Comparison of ENCODE assay signal across 10 mouse cellular contexts in the genomic region with DNA sequence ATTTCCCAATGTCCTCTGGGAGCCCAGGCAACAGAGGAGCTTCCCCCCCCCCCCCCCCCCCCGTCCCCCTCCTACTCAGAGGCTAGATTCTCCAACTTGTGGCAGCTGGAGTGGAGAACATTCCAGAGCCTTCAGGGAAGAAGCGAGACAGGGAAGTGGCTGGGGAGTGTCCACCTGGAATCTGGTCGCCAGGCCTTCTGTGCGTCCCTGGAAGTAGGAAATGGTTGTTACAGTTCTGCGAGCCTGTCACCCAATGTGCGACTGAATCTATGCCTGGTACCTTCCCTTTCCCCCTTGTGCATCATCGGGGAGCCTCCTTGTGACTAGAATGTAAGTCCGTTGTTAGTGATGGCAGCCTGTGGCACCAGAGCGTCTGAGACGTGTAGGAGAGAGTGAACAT. TPM values are rescaled to one million over a fixed set of nuclear protein-coding genes. Genes with fewer than 3 reads are reported as not detected.
DNase-seq lines count a peak whose midpoint lies in the region; ATAC-seq lines count a peak whose summit lies in the region.
"Had no signal": no experiment of that assay in that cellular context is flagged by ENCODE, and none has a peak within 500 bp of the region (broad histone marks: within the 10 kb centered on the region; RNA-seq: fewer than 3 reads in every experiment).

No protein-coding gene starts in this region.

- no peaks in the 10 kb centered on the region for H3K9me3 ChIP-seq in embryonic facial prominence, embryonic 10.5 days
- H3K9me3 ChIP-seq in intestine, embryonic 15.5 days: no peaks in the 10 kb centered on the region
- no peaks in the 10 kb centered on the region for H3K9me3 ChIP-seq in forebrain, embryonic 15.5 days
- H3K9me3 ChIP-seq: limb, embryonic 12.5 days had no signal

- H3K4me3 ChIP-seq in embryonic facial prominence, embryonic 10.5 days: 0 out of 2 replicates have a peak overlapping the region, but pooled peaks have one; percentile 3
- H3K4me3 ChIP-seq in intestine, embryonic 15.5 days (replicated peaks): 0 out of 2 replicates have a peak overlapping the region, but pooled peaks have one; percentile 9
- no peak overlapping the region for H3K4me3 ChIP-seq in forebrain, embryonic 15.5 days
- H3K4me3 ChIP-seq: limb, embryonic 12.5 days had no signal

- H3K27ac ChIP-seq in embryonic facial prominence, embryonic 10.5 days (replicated peaks): no peak overlapping the region
- 0 out of 2 replicates have a peak overlapping the region, but pooled peaks have one; percentile 9 for H3K27ac ChIP-seq in intestine, embryonic 15.5 days
- H3K27ac ChIP-seq in forebrain, embryonic 15.5 days (replicated peaks): no peak overlapping the region
- H3K27ac ChIP-seq: limb, embryonic 12.5 days had no signal

- ATAC-seq in intestine, embryonic 15.5 days: no peak
- ATAC-seq in monocyte, adult 5-6 weeks (replicated peaks; ENCODE audit: insufficient number of reproducible peaks, low FRiP score, low TSS enrichment, poor library complexity, severe bottlenecking): no peak
- ATAC-seq in forebrain, embryonic 15.5 days (replicated peaks): no peak

- H3K36me3 ChIP-seq in embryonic facial prominence, embryonic 10.5 days (replicated peaks): peaks cover 4% of the 10 kb centered on the region
- H3K36me3 ChIP-seq in intestine, embryonic 15.5 days: no peaks in the 10 kb centered on the region
- no peaks in the 10 kb centered on the region for H3K36me3 ChIP-seq in forebrain, embryonic 15.5 days

- no peak overlapping the region for H3K9ac ChIP-seq in intestine, embryonic 15.5 days
- no peak overlapping the region for H3K9ac ChIP-seq in forebrain, embryonic 15.5 days (replicated peaks)
- H3K9ac ChIP-seq: limb, embryonic 12.5 days had no signal

- peak overlapping the region; percentile 22; the same call in 1 of the 2 replicates for H3K4me2 ChIP-seq in intestine, embryonic 15.5 days (replicated peaks)
- H3K4me2 ChIP-seq in forebrain, embryonic 15.5 days (replicated peaks): no peak overlapping the region
- H3K4me2 ChIP-seq: limb, embryonic 12.5 days had no signal

- peaks cover 10% of the 10 kb centered on the region; the same call in 1 of the 2 replicates for H3K4me1 ChIP-seq in embryonic facial prominence, embryonic 10.5 days
- 0 out of 2 replicates have a peak, but pooled peaks cover 2% of the 10 kb centered on the region for H3K4me1 ChIP-seq in intestine, embryonic 15.5 days (replicated peaks)
- peaks cover 14% of the 10 kb centered on the region for H3K4me1 ChIP-seq in forebrain, embryonic 15.5 days

- WGBS in embryonic facial prominence, embryonic 10.5 days: 72% methylated on average over 9 of the region's 10 CpGs
- 52% methylated on average over 9 of the region's 10 CpGs for WGBS in intestine, embryonic 15.5 days
- WGBS in forebrain, embryonic 15.5 days: 67% methylated on average over 9 of the region's 10 CpGs

- H3K27me3 ChIP-seq in embryonic facial prominence, embryonic 10.5 days (replicated peaks; ENCODE audit: low read depth, poor library complexity, severe bottlenecking): no peaks in the 10 kb centered on the region
- H3K27me3 ChIP-seq in intestine, embryonic 15.5 days (replicated peaks): no peaks in the 10 kb centered on the region
- no peaks in the 10 kb centered on the region for H3K27me3 ChIP-seq in forebrain, embryonic 15.5 days
- H3K27me3 ChIP-seq: limb, embryonic 12.5 days had no signal

- peak; percentile 26 for DNase-seq in kidney, postnatal 10 days
- DNase-seq in kidney, adult 11 months: no peak
- peak; percentile 11 for DNase-seq in embryonic facial prominence, embryonic 10.5 days (ENCODE audit: low spot score)
- peak; percentile 17 to 58 for DNase-seq in lung, postnatal 4 days
- DNase-seq in ovary, postnatal 10 days (ENCODE audit: low spot score): no peak
- DNase-seq: adrenal gland, postnatal 25 days had no signal

RNA-seq across cellular contexts. Expression of a gene that starts 2.4 kb away (rescaled TPM):
- polyA plus RNA-seq in embryonic facial prominence, embryonic 10.5 days (2016; fragmentation: Nextera tagmentation; extraction: Ambion mirVana): 13.9 and 14.7 TPM in 2 replicates
- polyA plus RNA-seq in intestine, embryonic 15.5 days (2015; fragmentation: Nextera tagmentation; extraction: Ambion mirVana): 6.6 and 7.8 TPM in 2 replicates
- total RNA-seq in monocyte, adult 5-6 weeks (2017): 2.3 to 8.2 TPM (median 3.1 TPM) in 3 replicates
- polyA plus RNA-seq in forebrain, embryonic 15.5 days (2015; fragmentation: Nextera tagmentation; extraction: Ambion mirVana): 19.7 and 25.1 TPM in 2 replicates

RNA-seq across cellular contexts. Expression of a gene that starts 27.5 kb away (rescaled TPM):
- polyA plus RNA-seq in embryonic facial prominence, embryonic 10.5 days (2016; fragmentation: Nextera tagmentation; extraction: Ambion mirVana): 30.4 and 34.3 TPM in 2 replicates
- polyA plus RNA-seq in intestine, embryonic 15.5 days (2015; fragmentation: Nextera tagmentation; extraction: Ambion mirVana): 15.1 and 15.5 TPM in 2 replicates
- total RNA-seq in monocyte, adult 5-6 weeks (2017): 25.8 to 32.8 TPM (median 32.4 TPM) in 3 replicates
- polyA plus RNA-seq in forebrain, embryonic 15.5 days (2015; fragmentation: Nextera tagmentation; extraction: Ambion mirVana): 5.0 and 5.5 TPM in 2 replicates

RNA-seq across cellular contexts. Expression of a gene that starts 48.2 kb away (rescaled TPM):
- 4.6 and 6.3 TPM in 2 replicates for polyA plus RNA-seq in embryonic facial prominence, embryonic 10.5 days (2016; fragmentation: Nextera tagmentation; extraction: Ambion mirVana)
- polyA plus RNA-seq in intestine, embryonic 15.5 days (2015; fragmentation: Nextera tagmentation; extraction: Ambion mirVana): 2.6 and 3.6 TPM in 2 replicates
- 0.95 to 2.2 TPM in 2 of 3 replicates, not detected in the other for total RNA-seq in monocyte, adult 5-6 weeks (2017)
- polyA plus RNA-seq in forebrain, embryonic 15.5 days (2015; fragmentation: Nextera tagmentation; extraction: Ambion mirVana): 6.5 and 6.6 TPM in 2 replicates

RNA-seq across cellular contexts. Expression of a gene that starts 49.9 kb away (rescaled TPM):
- 9.5 and 10.0 TPM in 2 replicates for polyA plus RNA-seq in embryonic facial prominence, embryonic 10.5 days (2016; fragmentation: Nextera tagmentation; extraction: Ambion mirVana)
- polyA plus RNA-seq in intestine, embryonic 15.5 days (2015; fragmentation: Nextera tagmentation; extraction: Ambion mirVana): 7.3 and 7.4 TPM in 2 replicates
- total RNA-seq in monocyte, adult 5-6 weeks (2017): 4.4 to 8.6 TPM (median 5.5 TPM) in 3 replicates
- polyA plus RNA-seq in forebrain, embryonic 15.5 days (2015; fragmentation: Nextera tagmentation; extraction: Ambion mirVana): 17.0 and 17.7 TPM in 2 replicates

Comparison
In these comparisons a context has a peak if more than half of its experiments do, and no peak if none do; other contexts are left out.
1. DNase-seq: peak in kidney, postnatal 10 days (single experiment), embryonic facial prominence, embryonic 10.5 days (single experiment) and lung, postnatal 4 days (2 of 2); none in kidney, adult 11 months (single experiment) and ovary, postnatal 10 days (single experiment).